Mouse (Mus musculus) cerebellum, postnatal 36 days (tissue): ENCODE data around the gene Vmn1r159.
"Not testable (repeated sequence)": the region's sequence is repeated elsewhere in the genome, so short reads cannot be mapped to it uniquely, and the experiment has no call there.

Experiments
- DNase-seq, 2 experiments: peaks; one replicate each; pipeline ENCODE4 v3.0.0; 2021 to 2022; ENCODE audit warnings: mixed read lengths in 2 of 2

Gene Vmn1r159

DNA sequence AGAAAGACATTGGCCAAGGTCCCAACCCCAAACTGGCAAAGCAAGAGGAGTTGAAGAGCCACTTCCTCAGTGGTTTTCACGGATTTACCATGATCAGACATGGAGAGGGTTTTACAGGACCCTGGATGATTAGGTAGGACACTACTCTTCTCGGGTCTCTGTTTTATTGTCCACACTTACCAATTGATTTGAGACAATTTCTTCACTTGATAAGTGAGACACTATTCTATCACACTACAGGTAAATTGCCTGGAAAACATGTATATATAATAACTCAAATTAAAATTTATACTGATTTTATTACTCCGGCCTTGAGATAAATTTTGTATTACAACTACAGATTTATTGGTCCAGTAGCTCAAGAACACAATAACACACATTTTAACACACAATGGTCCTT lies at the start of gene Vmn1r159:
Vmn1r159 (minus strand) TSS at position 101 of the 400 bp plus-strand sequence.
- not testable (repeated sequence) for DNase-seq

DNA sequence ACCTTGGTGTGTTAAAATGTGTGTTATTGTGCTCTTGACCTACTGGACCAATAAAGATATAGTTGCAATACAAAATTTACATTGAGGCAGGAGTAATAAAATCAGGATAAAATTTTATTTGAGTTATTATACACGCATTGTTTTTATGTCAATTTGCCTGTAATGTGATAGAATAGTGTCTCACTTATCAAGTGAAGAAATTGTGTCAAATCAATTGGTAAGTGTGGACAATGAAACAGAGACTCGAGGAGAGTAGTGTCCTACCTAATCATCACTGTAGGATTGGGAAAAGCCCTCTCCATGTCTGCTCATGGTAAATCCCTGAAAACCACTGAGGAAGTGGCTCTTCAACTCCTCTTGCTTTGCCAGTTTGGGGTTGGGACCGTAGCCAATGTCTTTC lies 27.5 kb upstream of the Vmn1r159 start, which contains the start of gene Vmn1r160:
Vmn1r160 (plus strand) TSS at position 301 of the 400 bp plus-strand sequence.
- DNase-seq: not testable (repeated sequence)
